Mouse (Mus musculus): ENCODE measurements around the gene Nemp1.

DNA sequence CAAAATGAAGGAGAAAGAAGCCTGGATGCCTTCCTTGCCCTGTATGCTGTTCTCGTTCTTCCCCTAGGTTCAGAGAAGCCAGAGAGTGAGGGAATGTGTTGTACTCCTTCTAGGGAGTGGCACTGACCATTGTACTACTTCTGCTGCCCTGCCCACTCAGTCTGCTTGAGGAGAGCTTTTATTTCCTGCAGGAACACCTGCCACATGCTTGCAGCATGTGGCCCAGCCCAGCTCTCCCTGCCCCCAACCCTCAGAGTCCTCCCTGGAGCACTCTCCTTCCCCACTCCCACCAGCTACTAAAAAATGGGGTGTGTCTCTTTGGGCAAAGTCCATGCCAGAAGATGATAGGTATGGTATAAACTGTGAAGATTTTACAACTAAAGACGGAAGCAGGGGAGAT lies 37.6 kb downstream of the Nemp1 start:
- TF ChIP-seq CTCF (IDR thresholded peaks at IDR 0.05; ENCODE audit: control insufficient read depth, insufficient read depth, low read length) (no peak), POLR2A (IDR thresholded peaks at IDR 0.05; ENCODE audit: borderline replicate concordance, control insufficient read depth, low read depth, low read length) (no peak)

All from bone marrow, adult 2 months (tissue).